Mouse (Mus musculus) ovary, postnatal 10 days (tissue): ENCODE measurements around the gene Ephb6.
"Not testable (repeated sequence)": the region's sequence is repeated elsewhere in the genome, so short reads cannot be mapped to it uniquely, and the experiment has no call there.

ENCODE experiments used
- DNase-seq: peaks from one replicate; pipeline ENCODE4 v3.0.0; 2022; ENCODE audit warnings: low spot score

The Ephb6 gene

DNA sequence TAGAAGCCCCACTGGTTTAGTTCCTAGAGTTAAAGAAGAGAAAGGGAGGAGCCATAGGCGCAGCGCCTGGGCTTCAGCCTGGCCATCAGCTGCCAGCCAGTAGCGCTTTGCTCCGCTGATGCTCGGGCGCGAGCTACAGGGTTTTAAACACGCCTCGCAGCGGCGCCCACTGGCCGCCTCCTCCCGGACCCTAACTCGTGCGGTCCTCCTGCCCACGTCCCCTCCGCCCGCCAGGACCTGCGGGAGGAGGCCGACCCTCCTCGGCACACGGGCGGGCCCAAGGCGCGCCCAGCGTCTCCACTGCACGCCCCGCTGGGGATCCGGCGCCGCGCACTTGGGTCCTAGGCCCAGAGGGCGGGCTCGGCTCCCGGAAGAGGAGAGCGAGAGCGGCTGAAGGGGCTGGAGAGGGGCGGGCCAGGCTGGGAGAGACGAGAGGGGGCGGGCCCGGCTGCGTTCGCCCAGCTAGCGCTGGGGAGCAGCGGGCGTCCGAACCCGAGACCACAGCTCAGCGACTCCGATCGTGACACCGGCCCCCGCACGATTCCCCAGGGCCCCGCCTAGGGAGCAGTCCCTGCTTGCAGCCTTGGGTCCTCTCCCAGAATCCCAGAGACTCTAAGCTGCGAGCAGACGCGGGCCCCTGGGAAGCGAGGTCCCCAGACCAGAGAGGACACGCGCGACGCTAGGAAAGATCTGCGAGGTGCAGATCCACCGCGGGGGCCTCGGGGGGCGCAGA is at the start of gene Ephb6:
Gene Ephb6, plus strand, starts transcription at position 422 of the 733 bp plus-strand sequence.
- peak; percentile 66 for DNase-seq

- no peak for DNase-seq
These were observed 48.9 kb upstream of the Ephb6 start for GRCm38 (mm10) chr6:41556389-41556788.

- DNase-seq: no peak
These were observed 47.8 kb upstream of the Ephb6 start for GRCm38 (mm10) chr6:41557468-41557867.

DNA sequence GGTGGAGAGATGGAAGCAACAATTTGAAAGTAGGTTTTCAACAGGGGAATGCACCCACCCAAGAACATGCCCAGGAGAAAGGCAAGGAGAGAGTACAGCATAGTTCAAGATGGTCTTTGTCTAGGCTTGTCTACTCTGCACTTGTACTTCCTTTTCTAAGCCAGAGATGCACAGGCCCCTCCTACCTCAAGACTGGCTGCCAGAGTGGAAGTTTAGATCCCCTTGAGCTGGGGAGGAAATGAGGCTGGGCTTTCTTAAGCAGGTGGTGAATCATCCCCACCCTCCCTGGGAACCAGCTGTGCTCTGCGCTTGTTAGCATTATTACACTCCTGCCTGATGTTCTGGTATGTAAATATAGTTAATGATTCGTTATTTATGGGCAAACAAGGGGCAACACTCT is 47.0 kb upstream of the Ephb6 start:
- no peak for DNase-seq

DNA sequence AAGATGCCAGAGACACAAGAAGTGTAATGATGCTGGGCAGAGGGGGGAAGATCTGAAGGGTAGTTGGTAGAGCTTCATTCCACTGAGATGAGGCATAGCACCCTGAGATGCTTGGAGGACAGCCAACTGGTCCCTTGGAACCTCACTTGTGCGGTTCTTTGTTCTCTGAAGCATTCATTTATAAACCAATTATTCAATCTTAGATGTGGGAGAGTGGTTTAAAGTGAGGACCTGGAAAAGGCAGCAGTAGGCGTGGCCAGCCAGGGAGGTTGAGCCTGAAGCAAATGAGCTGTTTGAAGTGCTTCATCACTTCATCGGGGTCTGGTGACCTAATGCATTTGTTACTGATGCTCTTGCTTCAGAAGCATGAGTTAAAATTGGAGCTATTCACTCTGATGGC is 46.0 kb upstream of the Ephb6 start:
- DNase-seq: no peak

DNA sequence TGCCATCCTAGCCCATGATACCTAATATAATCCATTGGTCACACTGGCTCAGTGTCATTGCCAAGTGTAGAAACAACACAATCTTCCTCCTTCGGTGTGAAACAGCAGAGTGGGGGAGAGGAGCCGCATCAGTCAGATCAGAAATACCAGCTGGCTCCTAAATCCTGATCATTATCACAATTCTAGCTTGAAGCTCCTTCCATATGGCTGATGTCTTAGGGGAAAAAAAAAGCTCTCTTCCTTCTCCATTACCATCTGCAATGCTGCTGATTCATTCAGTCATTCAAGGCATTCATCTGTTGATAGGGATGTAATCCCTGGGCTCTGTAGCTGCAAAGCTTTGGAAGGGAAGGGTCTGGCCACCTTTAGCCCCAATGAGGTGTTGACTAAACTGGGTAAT is 45.0 kb upstream of the Ephb6 start:
- no peak for DNase-seq

DNA sequence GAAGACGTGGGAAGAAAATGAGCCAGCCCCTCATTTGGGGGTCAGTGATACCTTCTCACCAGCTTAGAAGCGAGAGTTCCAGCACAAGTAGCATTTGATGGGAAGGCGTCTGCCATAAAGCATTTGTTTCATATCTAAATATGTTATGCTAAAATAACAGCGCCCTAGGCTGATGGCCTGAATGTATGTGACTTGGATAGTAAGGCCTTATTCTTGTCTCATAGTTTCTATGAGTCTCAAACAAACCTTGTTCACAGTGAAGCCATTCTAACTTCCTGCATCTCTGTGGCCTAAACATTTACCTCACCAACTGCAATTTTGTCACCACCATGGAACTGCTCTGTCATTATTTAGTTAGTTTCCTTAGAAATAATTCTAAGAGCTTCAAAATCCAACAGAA is 42.7 kb upstream of the Ephb6 start:
- no peak for DNase-seq

DNA sequence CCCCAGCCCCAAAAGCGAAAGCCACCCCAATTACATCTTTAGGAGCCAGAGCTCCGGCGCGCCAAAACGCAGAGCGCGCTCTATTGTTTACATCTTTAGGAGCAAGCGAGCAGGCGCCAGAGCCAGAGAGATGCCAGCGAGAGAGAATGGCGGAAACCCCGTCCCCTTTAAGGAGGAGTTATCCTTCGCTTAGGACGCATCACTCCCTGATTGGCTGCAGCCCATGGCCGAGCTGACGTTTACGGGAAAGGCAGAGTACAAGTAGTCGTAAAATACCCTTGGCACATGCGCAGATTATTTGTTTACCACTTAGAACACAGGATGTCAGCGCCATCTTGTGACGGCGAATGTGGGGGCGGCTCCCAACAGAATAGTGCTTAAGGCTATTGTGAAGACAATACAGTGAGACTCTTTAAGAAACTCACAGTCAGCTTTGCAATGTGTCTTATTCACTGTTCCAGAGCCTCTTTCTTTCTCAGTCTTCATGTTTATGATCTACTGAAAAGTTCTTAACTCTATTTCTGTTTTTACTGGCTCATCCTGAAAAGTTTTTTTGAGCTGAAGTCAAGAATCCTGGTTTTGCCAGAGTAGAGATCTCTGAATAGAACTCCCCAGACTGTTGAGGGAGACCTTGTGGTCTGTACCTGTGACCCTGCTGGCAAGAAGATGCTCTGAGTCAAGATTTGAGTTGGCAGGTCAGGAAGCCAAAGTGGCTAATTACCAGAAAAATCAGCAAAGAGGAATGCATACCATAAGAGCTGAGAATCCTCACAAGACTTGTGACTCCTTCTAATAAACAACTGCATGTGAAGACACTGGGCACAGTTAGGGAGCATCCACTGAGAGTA is 42.0 kb upstream of the Ephb6 start:
- not testable (repeated sequence) for DNase-seq

- DNase-seq: no peak
These were observed 40.0 kb upstream of the Ephb6 start for GRCm38 (mm10) chr6:41565261-41565660.

DNA sequence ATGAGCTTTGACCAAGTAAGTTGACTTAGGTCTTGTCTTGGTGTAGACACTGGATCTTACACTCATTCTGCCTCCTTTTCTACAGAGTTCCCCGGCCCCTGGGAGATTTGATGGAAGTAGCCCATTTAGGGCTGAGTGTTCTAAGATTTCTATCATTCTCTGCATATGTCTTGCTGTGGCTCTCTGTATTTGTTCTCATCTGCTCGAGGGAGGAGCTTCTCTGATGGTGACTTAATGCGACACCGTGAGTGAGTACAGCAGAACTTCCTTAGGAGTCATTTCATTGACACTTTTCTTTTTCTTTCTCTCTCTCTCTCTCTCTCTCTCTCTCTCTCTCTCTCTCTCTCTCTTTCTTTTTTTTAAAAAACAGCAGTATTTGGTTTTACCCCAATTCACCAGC is 38.3 kb upstream of the Ephb6 start:
- DNase-seq: no peak

DNA sequence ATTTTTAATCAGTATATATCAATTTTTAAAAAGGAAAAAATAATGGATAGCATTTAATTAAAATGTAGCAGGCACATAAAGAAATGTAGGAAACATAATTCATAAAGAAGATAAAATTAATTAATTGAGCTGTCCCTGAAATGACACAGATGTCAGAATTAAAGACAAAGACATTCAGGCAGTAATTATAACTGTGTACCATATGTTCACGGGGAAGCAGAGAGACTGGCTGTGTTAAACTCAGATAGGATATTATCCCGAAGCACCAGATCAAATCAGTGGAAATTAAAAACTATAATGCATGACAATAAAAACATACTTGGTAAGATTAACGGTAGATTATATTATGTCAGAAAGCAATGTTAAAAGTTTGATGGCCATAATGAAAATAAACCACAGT is 36.2 kb upstream of the Ephb6 start:
- no peak for DNase-seq

DNA sequence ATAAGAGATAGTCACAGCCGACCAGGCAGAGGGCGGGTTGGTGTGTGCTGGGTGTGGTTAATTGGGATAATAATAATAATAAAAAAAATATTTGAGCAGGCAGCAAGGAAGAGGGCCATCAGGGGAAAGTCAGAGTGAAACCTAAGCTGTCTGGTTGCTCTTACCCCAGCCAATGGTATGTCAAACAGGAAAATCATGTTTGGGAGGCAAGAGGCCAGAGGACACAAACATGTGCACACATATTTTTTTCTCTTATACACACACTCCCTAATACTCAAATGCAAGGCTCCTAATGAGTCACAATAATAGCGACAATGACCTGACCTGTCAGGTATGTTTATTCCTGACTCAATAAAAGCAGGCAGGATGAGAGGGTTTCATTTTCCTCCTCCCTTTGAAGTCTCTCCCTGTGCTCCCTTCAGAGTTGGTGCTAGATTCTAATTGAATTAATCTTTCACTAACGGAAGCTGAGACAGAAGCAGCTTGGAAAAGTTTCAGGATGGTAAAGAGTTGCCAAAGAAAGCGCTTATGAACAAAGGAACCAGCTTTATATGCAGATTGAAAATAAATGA is 28.7 kb upstream of the Ephb6 start:
- DNase-seq: no peak

DNA sequence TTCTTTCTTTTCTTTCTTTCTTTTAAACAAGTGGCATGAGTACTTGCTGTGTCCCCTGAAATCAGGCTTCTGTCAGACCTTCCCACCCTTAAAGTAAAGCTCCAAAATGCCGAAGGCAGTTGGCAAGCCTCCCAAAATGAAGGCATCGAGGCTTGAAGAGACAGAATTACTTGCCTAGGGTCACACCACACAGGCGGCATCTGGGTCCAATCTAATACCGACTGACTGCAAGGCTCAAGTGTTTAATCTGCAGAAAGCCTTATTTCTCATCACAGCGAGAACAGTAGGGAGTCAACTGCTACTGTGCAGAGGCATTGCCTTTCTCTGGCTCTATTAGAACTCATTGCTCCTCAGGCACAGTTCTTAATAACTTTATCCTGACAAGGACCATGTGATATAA is 28.0 kb upstream of the Ephb6 start:
- no peak for DNase-seq

DNA sequence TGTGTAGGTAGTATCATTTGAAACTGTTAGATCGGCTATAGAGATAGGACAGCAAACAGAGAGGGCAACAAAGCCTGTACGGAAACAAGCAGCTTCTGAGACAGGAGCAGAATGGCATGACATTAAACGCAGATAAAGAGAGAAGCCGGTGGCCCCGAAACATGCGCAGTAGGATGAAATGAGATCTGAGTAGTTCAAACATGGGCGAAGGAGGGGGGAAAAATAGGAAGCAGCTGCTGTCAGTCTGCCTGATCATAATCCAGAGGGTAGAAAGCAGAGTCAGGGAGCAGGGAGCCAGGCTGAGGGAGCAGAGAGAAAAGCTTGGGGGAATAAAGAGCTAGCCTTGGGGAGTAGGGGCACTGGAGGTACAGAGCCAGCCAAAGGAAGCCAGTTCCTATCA is 24.0 kb upstream of the Ephb6 start:
- no peak for DNase-seq

- no peak for DNase-seq
These were observed 23.1 kb upstream of the Ephb6 start for GRCm38 (mm10) chr6:41582189-41582588.

- peak; percentile 35 for DNase-seq
These were observed 756 bp upstream of the Ephb6 start for GRCm38 (mm10) chr6:41604401-41605050.

DNA sequence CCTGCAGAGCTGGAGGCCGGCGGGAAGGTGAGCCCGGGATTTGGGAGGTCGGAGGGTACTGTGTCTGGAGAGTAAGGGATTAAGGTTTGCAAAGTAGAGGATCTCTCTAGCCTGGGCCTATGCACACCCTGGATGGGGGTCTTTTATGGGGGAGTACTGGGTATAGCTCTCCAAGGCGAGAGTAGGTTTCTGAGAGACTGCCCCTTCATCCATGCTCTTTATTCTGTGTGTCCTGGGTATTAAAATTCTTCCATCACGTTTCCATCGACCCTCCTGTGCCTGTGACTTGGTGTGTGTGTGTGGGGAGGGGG is 467 bp downstream of the Ephb6 start:
- DNase-seq: no peak

DNA sequence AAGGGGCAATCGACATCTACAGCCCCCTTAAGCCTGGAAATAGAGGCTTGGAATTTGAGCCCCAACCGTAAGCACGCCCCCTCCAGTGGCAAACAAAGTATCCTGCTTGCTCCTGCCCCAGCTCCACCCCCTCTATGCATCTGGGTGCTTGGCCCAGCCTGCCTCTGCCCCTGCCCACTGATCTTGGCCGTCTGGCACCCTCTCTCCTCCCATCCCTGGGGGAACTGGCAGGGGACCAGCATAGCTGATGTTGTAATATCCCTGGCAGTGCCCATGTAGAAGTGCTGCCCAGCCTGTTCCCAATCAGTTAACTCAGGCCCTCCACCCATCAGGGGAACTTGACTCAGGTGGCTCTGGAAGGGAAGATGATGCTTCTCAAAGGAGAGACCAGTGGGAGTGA is 932 bp downstream of the Ephb6 start:
- no peak for DNase-seq

DNA sequence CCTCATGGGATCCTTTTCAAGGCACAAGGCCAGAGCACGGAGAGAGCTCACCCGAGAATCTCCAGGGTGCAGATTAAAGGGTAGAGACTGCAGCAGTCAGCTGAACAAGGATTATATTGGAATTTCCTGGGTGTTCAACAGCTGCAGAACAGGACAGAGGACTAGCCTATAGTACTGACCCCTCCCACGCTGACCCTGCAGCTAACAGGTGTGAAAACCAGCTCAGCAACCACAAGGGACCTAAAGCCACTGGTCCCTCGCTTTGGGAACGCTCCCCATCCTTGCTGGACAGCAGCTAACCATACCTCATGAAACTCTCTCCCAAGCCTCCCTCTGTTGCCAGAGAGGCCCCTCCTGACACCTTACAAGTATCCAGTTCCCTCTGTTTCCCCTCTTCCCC is 2.4 kb downstream of the Ephb6 start:
- DNase-seq: no peak

DNA sequence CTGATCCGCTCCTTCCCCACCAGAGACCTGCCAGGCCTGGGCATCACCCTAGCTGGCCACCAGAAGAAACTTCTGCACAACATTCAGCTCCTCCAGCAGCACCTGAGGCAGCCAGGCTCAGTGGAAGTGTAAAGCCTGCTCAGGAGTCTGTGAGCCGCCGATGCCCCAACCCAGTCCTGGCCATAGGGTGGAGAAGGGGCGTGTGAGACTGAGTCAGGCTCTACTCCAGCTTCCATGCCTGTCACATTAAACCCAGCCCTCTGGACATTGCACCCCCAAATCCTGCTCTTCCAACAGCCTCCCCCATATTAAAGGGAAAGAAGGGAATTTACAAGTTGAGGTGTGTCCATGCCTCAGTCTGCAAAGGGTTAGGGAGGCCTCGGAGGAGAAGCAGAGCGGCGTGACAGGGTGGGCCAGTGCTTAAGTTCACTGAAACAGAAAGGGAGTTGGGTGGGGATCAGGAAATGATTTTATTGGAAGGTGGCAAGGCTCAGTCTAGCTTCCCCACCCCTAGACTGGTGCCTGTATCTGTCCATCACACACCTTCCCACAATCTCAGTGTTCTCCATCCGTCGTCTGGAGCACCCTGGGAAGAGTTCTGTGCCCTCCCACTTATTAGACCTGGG is 15.0 kb downstream of the Ephb6 start:
- no peak for DNase-seq

DNA sequence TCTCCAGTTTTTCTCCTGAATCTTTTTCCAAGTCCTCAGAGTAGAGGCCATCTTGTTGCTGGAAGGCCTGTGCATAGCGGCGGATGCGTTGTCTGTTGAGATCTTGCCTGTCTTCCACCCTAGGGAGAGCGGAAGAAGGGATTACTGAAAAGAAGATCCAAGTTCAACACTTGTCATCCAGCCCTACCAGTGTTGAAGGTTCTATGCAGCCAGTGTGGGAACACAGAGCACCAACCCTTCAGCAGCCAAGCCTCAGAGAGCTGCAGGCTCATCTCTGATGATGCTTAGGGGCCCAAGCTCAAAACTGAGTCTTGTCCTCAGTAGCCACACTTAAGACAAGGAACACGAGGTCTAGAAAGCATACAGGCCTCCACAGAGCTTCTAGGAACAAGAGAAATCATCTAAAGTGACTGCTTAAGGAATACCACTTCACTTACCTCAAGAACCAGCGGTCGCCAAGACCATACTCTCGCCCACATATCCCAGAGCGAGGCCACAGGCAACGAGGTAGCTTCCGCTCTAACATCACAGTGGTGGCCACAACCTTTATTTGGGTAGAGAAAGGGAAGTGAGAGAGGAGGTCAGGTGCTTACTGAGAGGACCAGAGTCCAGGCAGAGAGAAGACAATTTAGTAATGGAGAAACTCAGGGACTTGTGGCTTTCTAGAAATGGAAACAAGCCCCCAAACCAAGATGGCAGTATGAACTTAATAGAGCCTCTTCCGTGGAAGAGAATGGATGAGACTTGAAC is 16.1 kb downstream of the Ephb6 start:
- DNase-seq: no peak

DNA sequence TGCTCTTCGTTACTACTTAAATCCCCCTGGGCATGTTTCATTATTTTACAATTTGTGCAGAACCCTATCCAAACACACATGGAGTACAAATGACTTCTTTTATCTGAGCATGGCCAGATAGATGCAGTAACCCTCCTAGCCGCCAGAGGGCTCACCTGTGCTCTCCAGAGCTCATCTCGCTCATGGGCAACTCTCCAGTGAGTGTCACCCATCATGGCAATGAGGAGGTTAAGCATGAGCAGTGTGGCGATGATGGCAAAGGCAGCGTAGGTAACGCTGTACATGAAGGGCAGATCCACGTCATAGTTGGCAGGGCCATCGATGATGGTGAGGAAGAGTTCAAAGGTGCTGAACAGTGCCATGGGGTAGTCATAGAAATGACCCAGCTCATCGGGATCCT is 17.4 kb downstream of the Ephb6 start:
- no peak for DNase-seq
